Mouse (Mus musculus): ENCODE results near the gene Olfr312. TPM values are rescaled to one million over a fixed set of nuclear protein-coding genes. Genes with fewer than 3 reads are reported as not detected.
"Not testable (repeated sequence)": the region's sequence is repeated elsewhere in the genome, so short reads cannot be mapped to it uniquely, and the experiment has no call there.

The Olfr312 gene
- total RNA-seq (2021), result not detected
- long read RNA-seq, experiment 1, result 0 reads
- long read RNA-seq, experiment 2, result 0 reads

GRCm38 (mm10) chr11:58828937-58829336 lies at the start of gene Olfr312:
TSS of gene Olfr312 (plus strand) at chr11:58829237.
- not testable (repeated sequence) for DNase-seq (ENCODE audit: low spot score in 2 of 2)

- DNase-seq (ENCODE audit: low spot score in 2 of 2), result no peak
Measured at GRCm38 (mm10) chr11:58782480-58783089, 46.5 kb upstream of the Olfr312 start, which contains the start of gene Olfr314. TSS of gene Olfr314 (plus strand) at chr11:58782952.

GRCm38 (mm10) chr11:58784182-58784581 lies 44.9 kb upstream of the Olfr312 start:
- DNase-seq (ENCODE audit: low spot score in 2 of 2), result no peak

- DNase-seq (ENCODE audit: low spot score in 2 of 2), result no peak
Measured at GRCm38 (mm10) chr11:58787651-58788050, 41.4 kb upstream of the Olfr312 start.

DNA sequence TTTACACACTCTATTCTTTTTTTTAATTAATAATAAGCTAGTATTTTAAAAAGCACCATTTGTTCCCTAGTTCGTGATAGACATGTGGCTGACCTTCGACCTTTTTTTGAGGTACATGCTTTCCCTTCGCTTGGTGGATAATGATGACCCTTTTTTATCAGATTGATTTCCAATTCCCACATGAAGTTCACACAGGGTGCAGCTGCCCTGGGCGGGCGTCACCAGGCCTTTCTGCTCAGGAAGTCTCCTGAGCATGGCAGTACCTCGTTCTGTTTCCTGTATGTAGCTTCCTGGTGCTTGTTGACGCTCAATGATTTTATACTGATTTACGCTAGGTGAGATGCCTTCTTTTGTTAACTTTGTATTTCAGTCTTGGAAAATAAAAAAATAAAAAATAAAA lies 40.7 kb upstream of the Olfr312 start:
- DNase-seq (ENCODE audit: low spot score in 2 of 2), result no peak

- no peak for DNase-seq (ENCODE audit: low spot score in 2 of 2)
Measured at GRCm38 (mm10) chr11:58789532-58789931, 39.5 kb upstream of the Olfr312 start.

DNA sequence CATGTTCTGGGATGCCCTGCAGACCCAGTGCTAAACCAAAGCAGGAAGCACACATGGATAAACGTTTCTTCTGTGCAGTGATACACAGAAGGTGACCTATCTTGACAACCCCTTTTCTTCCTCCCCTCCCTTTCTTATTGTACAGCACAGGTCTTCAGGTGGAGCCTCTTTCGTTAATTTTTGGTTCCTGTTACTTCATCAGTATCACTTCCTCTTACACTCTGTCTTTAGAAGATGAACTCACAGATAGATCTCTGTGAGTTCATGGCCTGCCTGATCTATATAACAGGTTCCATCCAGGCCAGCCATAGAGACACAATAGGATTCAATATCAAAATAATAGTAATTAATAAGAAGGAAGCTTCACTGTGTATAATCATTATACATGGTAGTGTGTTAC lies 39.0 kb upstream of the Olfr312 start:
- DNase-seq (ENCODE audit: low spot score in 2 of 2), result no peak

DNA sequence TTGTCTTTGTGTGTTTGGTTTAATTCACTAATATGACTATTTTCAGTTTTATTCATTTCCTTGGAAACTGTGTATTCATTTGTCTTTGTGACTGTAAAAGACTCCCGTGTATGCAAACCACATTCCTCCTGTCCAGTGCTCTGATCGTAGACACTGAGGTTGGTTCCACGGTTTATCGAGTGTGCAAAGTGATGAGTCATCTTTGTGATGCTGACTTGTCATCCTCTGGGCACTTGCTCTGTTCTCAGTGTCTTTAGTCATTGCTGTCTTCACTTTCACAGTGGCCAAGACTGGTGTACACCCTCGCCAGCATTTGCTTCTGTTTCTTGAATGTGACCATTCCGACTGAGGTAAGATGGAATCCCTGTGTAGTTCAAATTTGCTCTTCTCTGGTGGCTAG lies 38.4 kb upstream of the Olfr312 start:
- DNase-seq (ENCODE audit: low spot score in 2 of 2), result no peak

DNA sequence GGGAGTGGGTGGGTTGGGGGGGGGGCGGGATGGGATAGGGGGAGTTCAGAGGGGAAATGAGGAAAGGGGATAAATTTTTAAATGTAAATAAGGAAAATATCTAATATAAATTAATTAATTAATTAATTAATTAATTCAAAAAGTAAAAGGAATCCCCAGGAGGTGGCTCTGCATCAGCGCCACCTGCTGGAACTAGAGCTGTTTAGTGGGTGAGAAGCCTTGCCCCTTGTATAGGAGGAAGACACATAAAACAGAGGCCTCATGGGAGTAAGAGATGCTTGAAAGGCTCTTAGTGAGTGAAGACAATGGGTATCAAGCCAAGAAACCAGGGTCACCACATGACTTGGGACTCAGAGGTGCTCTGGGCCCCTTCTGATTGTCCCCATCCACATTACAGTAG lies 33.2 kb upstream of the Olfr312 start:
- DNase-seq (ENCODE audit: low spot score in 2 of 2), result no peak

DNA sequence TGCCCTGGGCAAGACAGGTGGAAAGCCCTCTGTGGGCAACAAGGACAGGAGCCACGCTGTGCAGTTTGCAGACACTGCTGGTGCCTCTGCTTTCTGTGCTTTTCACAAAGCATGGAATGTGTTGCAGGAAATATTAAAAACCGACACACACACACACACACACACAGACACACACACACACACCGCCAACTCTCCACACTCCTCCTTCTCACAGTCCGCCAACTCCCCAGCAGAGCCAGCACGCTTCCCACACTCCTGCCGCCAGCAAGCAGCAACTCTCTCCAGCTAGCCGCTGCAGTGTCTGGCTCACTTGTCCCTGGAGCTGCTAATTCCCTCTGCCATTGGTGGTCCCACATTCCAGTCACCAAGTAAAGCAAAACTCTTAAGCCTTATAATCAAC lies 32.2 kb upstream of the Olfr312 start:
- DNase-seq (ENCODE audit: low spot score in 2 of 2), result no peak

GRCm38 (mm10) chr11:58799747-58800146 lies 29.3 kb upstream of the Olfr312 start:
- no peak for DNase-seq (ENCODE audit: low spot score in 2 of 2)

DNA sequence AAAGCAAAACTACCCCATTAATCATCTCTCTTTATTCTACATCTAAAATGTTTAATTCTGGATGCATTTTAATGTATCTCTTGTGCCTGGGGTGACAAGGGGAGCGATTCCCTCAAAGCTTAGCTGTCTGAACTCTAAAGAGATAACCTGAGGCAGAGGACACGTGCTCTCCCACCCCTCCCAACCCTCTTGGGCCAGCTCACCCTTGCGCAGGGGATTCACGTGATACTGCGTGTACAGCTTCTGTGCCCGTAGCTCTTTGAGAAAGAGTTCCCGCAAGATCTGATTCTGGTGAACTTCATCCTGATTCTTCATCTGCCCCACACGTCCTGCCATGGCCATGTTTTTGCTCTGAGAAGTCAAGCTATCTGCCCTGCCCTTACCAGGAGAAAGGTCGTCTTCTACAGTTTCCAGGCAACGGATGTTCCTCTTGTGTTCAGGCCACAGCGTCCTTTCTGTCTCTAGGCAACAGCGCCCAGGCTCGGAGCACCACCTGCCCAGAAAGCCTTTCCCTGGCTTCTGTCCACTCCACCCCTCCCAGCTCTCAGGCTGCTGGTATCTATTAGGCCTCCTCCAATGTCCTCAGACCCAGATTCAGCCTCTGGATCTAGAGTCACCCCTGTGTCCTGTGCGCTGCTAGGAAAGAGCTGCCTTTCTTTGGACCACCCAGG lies 27.3 kb upstream of the Olfr312 start, which contains the start of gene Fam183b:
Fam183b (minus strand) TSS at position 403 of the 671 bp plus-strand sequence.
- no peak for DNase-seq (ENCODE audit: low spot score in 2 of 2)

- no peak for DNase-seq (ENCODE audit: low spot score in 2 of 2)
Measured at GRCm38 (mm10) chr11:58803871-58804270, 25.2 kb upstream of the Olfr312 start.

- DNase-seq (ENCODE audit: low spot score in 2 of 2), result no peak
Measured at GRCm38 (mm10) chr11:58804393-58804792, 24.6 kb upstream of the Olfr312 start.

DNA sequence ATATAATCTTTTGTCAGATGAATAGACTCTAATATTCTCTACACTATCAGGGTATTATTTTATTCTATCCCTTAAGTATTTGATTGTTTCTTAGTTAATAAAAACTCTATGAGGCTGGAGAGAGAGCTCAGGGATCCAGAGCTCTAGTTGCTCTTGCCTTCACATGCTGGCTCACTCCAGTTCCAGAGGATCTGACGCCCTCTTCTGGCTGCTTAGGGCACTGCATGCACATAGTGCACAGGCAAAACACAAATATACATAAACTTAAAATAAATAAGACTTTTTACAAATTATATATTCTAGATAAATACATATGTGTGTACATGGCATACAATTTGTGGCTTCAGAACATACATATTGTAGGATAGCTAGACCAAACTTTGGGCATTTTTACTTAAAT lies 17.0 kb upstream of the Olfr312 start:
- DNase-seq (ENCODE audit: low spot score in 2 of 2), result no peak

GRCm38 (mm10) chr11:58814700-58815099 lies 14.3 kb upstream of the Olfr312 start, which contains the start of gene Olfr313:
TSS of gene Olfr313 (plus strand) at chr11:58815000.
- not testable (repeated sequence) for DNase-seq (ENCODE audit: low spot score in 2 of 2)

DNA sequence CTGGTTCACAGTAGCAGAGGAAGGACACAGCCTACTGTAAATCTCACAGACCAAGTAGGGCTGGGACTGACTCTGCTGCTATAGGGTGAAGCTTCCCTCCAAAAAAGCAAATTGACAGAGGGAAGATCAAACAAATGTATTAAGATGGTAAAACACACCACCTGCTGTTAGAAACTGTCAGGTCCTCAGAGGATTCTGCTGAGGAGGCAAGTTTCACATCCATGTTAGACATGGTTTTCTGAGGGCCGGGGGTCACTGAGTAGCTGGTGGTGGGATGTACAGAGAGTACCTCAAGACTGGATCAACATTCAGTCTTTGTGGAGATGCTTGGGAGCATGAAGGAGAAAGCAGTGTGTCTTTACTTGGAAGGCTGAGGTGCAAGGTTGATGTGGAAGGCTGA lies 13.4 kb upstream of the Olfr312 start:
- no peak for DNase-seq (ENCODE audit: low spot score in 2 of 2)

- no peak for DNase-seq (ENCODE audit: low spot score in 2 of 2)
Measured at GRCm38 (mm10) chr11:58829764-58830163, 727 bp downstream of the Olfr312 start.

GRCm38 (mm10) chr11:58832541-58832940 lies 3.5 kb downstream of the Olfr312 start:
- not testable (repeated sequence) for DNase-seq (ENCODE audit: low spot score in 2 of 2)

DNA sequence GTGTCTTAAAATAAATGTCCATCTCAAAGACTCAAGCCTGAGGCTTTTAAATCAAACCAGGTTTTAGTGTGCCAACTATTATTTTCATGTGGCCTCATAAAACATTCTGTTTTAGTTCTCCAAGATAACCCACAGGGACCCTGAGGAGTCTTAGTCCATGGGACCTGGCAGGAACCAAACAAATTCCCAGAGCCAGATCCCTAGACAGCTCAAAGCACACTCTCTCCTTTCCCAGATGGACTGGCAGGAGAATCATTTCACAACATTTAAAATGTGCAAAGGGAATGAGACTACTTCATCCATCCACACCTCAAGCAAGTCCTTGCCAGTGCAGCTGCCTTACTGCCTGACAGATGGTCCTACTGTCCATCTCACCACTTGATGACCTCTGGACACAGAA lies 9.9 kb downstream of the Olfr312 start, which contains the start of gene Olfr311:
Olfr311 (plus strand) TSS at position 301 of the 400 bp plus-strand sequence.
- not testable (repeated sequence) for DNase-seq (ENCODE audit: low spot score in 2 of 2)

- peak; percentile 67 to 78 for DNase-seq (ENCODE audit: low spot score in 2 of 2)
Measured at GRCm38 (mm10) chr11:58846919-58847461, 18.0 kb downstream of the Olfr312 start, which contains the start of gene Gm12258. TSS of gene Gm12258 (plus strand) at chr11:58847158.

DNA sequence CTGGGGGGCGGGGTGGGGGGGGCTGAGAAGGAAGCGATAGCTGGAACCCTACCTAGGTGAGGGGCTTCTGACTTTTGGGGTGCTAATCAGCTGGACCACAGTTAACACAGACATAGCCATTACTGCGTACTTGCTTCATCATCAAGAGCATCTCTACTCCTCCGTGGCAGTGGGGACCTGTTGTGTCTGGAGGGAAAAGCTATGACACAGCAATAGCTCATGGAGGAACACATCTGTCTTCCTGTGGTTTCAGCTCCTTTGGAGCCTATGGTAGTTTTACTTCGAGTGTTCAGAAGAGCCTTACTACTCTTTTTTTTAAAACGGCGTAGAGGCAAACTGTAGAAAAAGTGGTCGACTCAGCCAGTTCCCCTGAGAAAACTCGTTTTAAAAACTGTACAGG lies 18.6 kb downstream of the Olfr312 start:
- DNase-seq (ENCODE audit: low spot score in 2 of 2), result no peak

All from adrenal gland, adult 18-20 months (tissue).